Mouse (Mus musculus) limb, embryonic 12.5 days (tissue): ENCODE data around the gene Gpt2. TPM values are rescaled to one million over a fixed set of nuclear protein-coding genes. Genes with fewer than 3 reads are reported as not detected.

Experiments used
- ATAC-seq: fragments of 200-750 bp; cut with Nextera tagmentation; 2 replicates; pipeline ENCODE4 v1.8.0; 2017; ENCODE audit warnings: low read depth, moderate TSS enrichment; ENCODE audit not compliant: insufficient number of reproducible peaks, insufficient read depth, low FRiP score, low TSS enrichment
- H3K27ac ChIP-seq: fragments of 300-500 bp; sonication (generic); 2 replicates; pipeline ENCODE4 v1.5.1; 2016; ENCODE audit warnings: mild to moderate bottlenecking, moderate library complexity
- H3K27me3 ChIP-seq: fragments of 300-500 bp; sonication (generic); 2 replicates; pipeline ENCODE4 v1.6.1; 2016; ENCODE audit warnings: mild to moderate bottlenecking, moderate library complexity
- H3K36me3 ChIP-seq: fragments of 300-500 bp; sonication (generic); 2 replicates; pipeline ENCODE4 v1.6.1; 2016; ENCODE audit warnings: mild to moderate bottlenecking, moderate library complexity
- H3K4me1 ChIP-seq: fragments of 300-500 bp; sonication (generic); replicated peaks from 2 replicates; pipeline ENCODE4 v1.6.1; 2016
- H3K4me2 ChIP-seq: fragments of 300-500 bp; sonication (generic); 2 replicates; pipeline ENCODE4 v1.6.1; 2016; ENCODE audit warnings: mild to moderate bottlenecking, moderate library complexity
- H3K4me3 ChIP-seq: fragments of 300-500 bp; sonication (generic); replicated peaks from 2 replicates; pipeline ENCODE4 v1.5.1; 2016; ENCODE audit warnings: mild to moderate bottlenecking
- H3K9ac ChIP-seq: fragments of 300-500 bp; sonication (generic); replicated peaks from 2 replicates; pipeline ENCODE4 v1.6.1; 2016; ENCODE audit warnings: mild to moderate bottlenecking, moderate library complexity
- H3K9me3 ChIP-seq: fragments of 300-500 bp; sonication (generic); 2 replicates; pipeline ENCODE4 v1.6.1; 2016; ENCODE audit warnings: mild to moderate bottlenecking, moderate library complexity
- WGBS: fragments of 180-500 bp; shearing (Covaris S2); methylation state at CpG from one replicate; pipeline ENCODE4 v1.1.7; 2016; 5-methylcytosine and 5-hydroxymethylcytosine counted together
- polyA plus RNA-seq: library from polyadenylated mRNA; unstranded; fragments of >200 nt; fragmentation: Nextera tagmentation; extraction: Ambion mirVana; gene quantifications from 2 replicates; pipeline ENCODE4 v1.2.1, GENCODE M21; 2016

The Gpt2 gene
- polyA plus RNA-seq, 1 experiment from 2014 or later, result 64.8 TPM

GRCm38 (mm10) chr8:85503065-85503464 is 10.7 kb downstream of the Gpt2 start:
- no peaks in the 10 kb centered on the region for H3K27me3 ChIP-seq
- no peak overlapping the region for H3K4me2 ChIP-seq
- no peak overlapping the region for H3K4me3 ChIP-seq
- H3K4me1 ChIP-seq, result peaks cover 23% of the 10 kb centered on the region
- peak; percentile 26; the same call in 1 of the 2 replicates for ATAC-seq
- no peak overlapping the region for H3K27ac ChIP-seq
- H3K9ac ChIP-seq, result no peak overlapping the region
- H3K9me3 ChIP-seq, result no peaks in the 10 kb centered on the region
- peaks cover 67% of the 10 kb centered on the region for H3K36me3 ChIP-seq
- WGBS, result 44% methylated on average over 3 of the region's 3 CpGs

- Histone ChIP-seq H3K4me1 (peaks cover 13% of the 10 kb centered on the region), H3K27ac (no peak overlapping the region), H3K4me3 (no peak overlapping the region), H3K36me3 (peaks cover 83% of the 10 kb centered on the region), H3K4me2 (no peak overlapping the region), H3K9ac (no peak overlapping the region), H3K9me3 (no peaks in the 10 kb centered on the region), H3K27me3 (no peaks in the 10 kb centered on the region)
- whole genome bisulfite sequencing, result 83% methylated on average over 6 of the region's 6 CpGs
- ATAC-seq, result no peak
Observed at GRCm38 (mm10) chr8:85504704-85505103, 12.3 kb downstream of the Gpt2 start.

GRCm38 (mm10) chr8:85506620-85507019 is 14.2 kb downstream of the Gpt2 start:
- 82% methylated on average over 4 of the region's 4 CpGs for WGBS
- H3K9ac ChIP-seq, result no peak overlapping the region

GRCm38 (mm10) chr8:85508661-85509060 is 16.3 kb downstream of the Gpt2 start:
- no peak overlapping the region for H3K27ac ChIP-seq
- H3K4me2 ChIP-seq, result no peak overlapping the region
- peaks cover 94% of the 10 kb centered on the region for H3K36me3 ChIP-seq
- 87% methylated on average over 4 of the region's 4 CpGs for WGBS
- H3K27me3 ChIP-seq, result no peaks in the 10 kb centered on the region
- H3K9me3 ChIP-seq, result no peaks in the 10 kb centered on the region
- H3K9ac ChIP-seq, result no peak overlapping the region
- no peaks in the 10 kb centered on the region for H3K4me1 ChIP-seq
- ATAC-seq, result no peak
- no peak overlapping the region for H3K4me3 ChIP-seq

More at GRCm38 (mm10) chr8:85506620-85507019, 14.2 kb downstream of the Gpt2 start:
- Histone ChIP-seq H3K9me3 (no peaks in the 10 kb centered on the region), H3K36me3 (peaks cover 91% of the 10 kb centered on the region), H3K27ac (no peak overlapping the region), H3K4me3 (no peak overlapping the region), H3K4me2 (no peak overlapping the region), H3K4me1 (peaks cover 13% of the 10 kb centered on the region), H3K27me3 (no peaks in the 10 kb centered on the region)
- no peak for ATAC-seq

GRCm38 (mm10) chr8:85512234-85512633 is 19.9 kb downstream of the Gpt2 start:
- 93% methylated on average over 8 of the region's 8 CpGs for WGBS
- H3K9ac ChIP-seq, result no peak overlapping the region
- no peak overlapping the region for H3K4me3 ChIP-seq
- H3K27ac ChIP-seq, result no peak overlapping the region
- H3K4me2 ChIP-seq, result no peak overlapping the region
- no peaks in the 10 kb centered on the region for H3K9me3 ChIP-seq
- no peak for ATAC-seq
- no peaks in the 10 kb centered on the region for H3K27me3 ChIP-seq
- H3K36me3 ChIP-seq, result peaks cover 94% of the 10 kb centered on the region
- no peaks in the 10 kb centered on the region for H3K4me1 ChIP-seq

GRCm38 (mm10) chr8:85513283-85513682 is 20.9 kb downstream of the Gpt2 start:
- Histone ChIP-seq H3K4me2 (no peak overlapping the region), H3K36me3 (peaks cover 95% of the 10 kb centered on the region), H3K9me3 (no peaks in the 10 kb centered on the region), H3K27me3 (no peaks in the 10 kb centered on the region), H3K4me1 (no peaks in the 10 kb centered on the region), H3K9ac (no peak overlapping the region), H3K4me3 (no peak overlapping the region), H3K27ac (no peak overlapping the region)
- 85% methylated on average over 4 of the region's 4 CpGs for WGBS
- ATAC-seq, result no peak

GRCm38 (mm10) chr8:85515391-85515790 is 23.0 kb downstream of the Gpt2 start:
- ATAC-seq, result no peak
- no peak overlapping the region for H3K27ac ChIP-seq
- no peaks in the 10 kb centered on the region for H3K27me3 ChIP-seq
- no peak overlapping the region for H3K4me3 ChIP-seq
- 72% methylated on average over 7 of the region's 7 CpGs for WGBS
- no peak overlapping the region for H3K9ac ChIP-seq
- no peaks in the 10 kb centered on the region for H3K4me1 ChIP-seq
- peaks cover 93% of the 10 kb centered on the region for H3K36me3 ChIP-seq
- no peaks in the 10 kb centered on the region for H3K9me3 ChIP-seq
- H3K4me2 ChIP-seq, result no peak overlapping the region

- Histone ChIP-seq H3K9ac (no peak overlapping the region), H3K9me3 (no peaks in the 10 kb centered on the region), H3K4me1 (no peaks in the 10 kb centered on the region), H3K4me3 (no peak overlapping the region), H3K27ac (no peak overlapping the region), H3K4me2 (no peak overlapping the region), H3K27me3 (no peaks in the 10 kb centered on the region), H3K36me3 (peaks cover 93% of the 10 kb centered on the region)
- WGBS, result 85% methylated on average over 4 of the region's 4 CpGs
- no peak for ATAC-seq
Observed at GRCm38 (mm10) chr8:85517336-85517735, 25.0 kb downstream of the Gpt2 start.

GRCm38 (mm10) chr8:85517956-85518355 is 25.6 kb downstream of the Gpt2 start:
- Histone ChIP-seq H3K27ac (no peak overlapping the region), H3K27me3 (no peaks in the 10 kb centered on the region), H3K9ac (no peak overlapping the region), H3K36me3 (peaks cover 95% of the 10 kb centered on the region), H3K4me1 (no peaks in the 10 kb centered on the region), H3K4me2 (no peak overlapping the region), H3K4me3 (no peak overlapping the region), H3K9me3 (no peaks in the 10 kb centered on the region)
- 90% methylated on average over 10 of the region's 10 CpGs for WGBS
- ATAC-seq, result no peak

- Histone ChIP-seq H3K4me2 (no peak overlapping the region), H3K4me3 (no peak overlapping the region), H3K4me1 (no peaks in the 10 kb centered on the region), H3K9ac (no peak overlapping the region), H3K36me3 (peaks cover 98% of the 10 kb centered on the region), H3K9me3 (no peaks in the 10 kb centered on the region), H3K27me3 (no peaks in the 10 kb centered on the region), H3K27ac (no peak overlapping the region)
- no peak for ATAC-seq
- 90% methylated on average over 4 of the region's 4 CpGs for WGBS
Observed at GRCm38 (mm10) chr8:85520586-85520985, 28.2 kb downstream of the Gpt2 start.

GRCm38 (mm10) chr8:85521332-85521731 is 29.0 kb downstream of the Gpt2 start:
- no peak for ATAC-seq
- Histone ChIP-seq H3K27ac (no peak overlapping the region), H3K9ac (no peak overlapping the region), H3K4me2 (no peak overlapping the region), H3K4me1 (no peaks in the 10 kb centered on the region), H3K9me3 (no peaks in the 10 kb centered on the region), H3K4me3 (no peak overlapping the region), H3K36me3 (peaks cover 96% of the 10 kb centered on the region), H3K27me3 (no peaks in the 10 kb centered on the region)
- 92% methylated on average over 8 of the region's 8 CpGs for WGBS

GRCm38 (mm10) chr8:85524086-85524485 is 31.7 kb downstream of the Gpt2 start:
- Histone ChIP-seq H3K9ac (no peak overlapping the region), H3K27ac (no peak overlapping the region), H3K4me1 (no peaks in the 10 kb centered on the region), H3K36me3 (peaks cover 80% of the 10 kb centered on the region), H3K9me3 (no peaks in the 10 kb centered on the region), H3K27me3 (no peaks in the 10 kb centered on the region), H3K4me2 (no peak overlapping the region), H3K4me3 (no peak overlapping the region)
- 92% methylated on average over 7 of the region's 7 CpGs for WGBS
- ATAC-seq, result no peak
